Mouse (Mus musculus) olfactory bulb, adult 2 months (tissue): ENCODE data around the gene Commd8. TPM values are rescaled to one million over a fixed set of nuclear protein-coding genes. Genes with fewer than 3 reads are reported as not detected.

ENCODE experiments used
- H3K27ac ChIP-seq: fragments of 200-500 bp; 2 replicates; pipeline ENCODE4 v1.5.1; 2012; ENCODE audit warnings: low read depth, low read length; ENCODE audit not compliant: insufficient read depth
- H3K4me1 ChIP-seq: fragments of 200-500 bp; 2 replicates; pipeline ENCODE4 v1.6.1; 2012; ENCODE audit warnings: low read length; ENCODE audit not compliant: control insufficient read depth, insufficient read depth
- H3K4me3 ChIP-seq: fragments of 200-500 bp; 2 replicates; pipeline ENCODE4 v1.5.1; 2012; ENCODE audit warnings: mild to moderate bottlenecking, low read depth, low read length, moderate library complexity; ENCODE audit not compliant: insufficient read depth
- CTCF ChIP-seq: fragments of 200-500 bp; IDR thresholded peaks from 2 replicates; pipeline ENCODE4 v1.5.1; 2012; ENCODE audit warnings: low read depth, mild to moderate bottlenecking, low read length, moderate library complexity; ENCODE audit not compliant: insufficient read depth
- POLR2A ChIP-seq: fragments of 200-500 bp; IDR thresholded peaks from 2 replicates; pipeline ENCODE4 v1.6.1; 2012; ENCODE audit warnings: mild to moderate bottlenecking, low read depth, low read length, moderate library complexity; ENCODE audit not compliant: insufficient read depth
- WGBS: fragments of 180-500 bp; shearing (Covaris S2); methylation state at CpG from one replicate; pipeline ENCODE4 v1.1.7; 2018; 5-methylcytosine and 5-hydroxymethylcytosine counted together
- polyA plus RNA-seq: library from polyadenylated mRNA; stranded (reverse); fragments of >200 nt; gene quantifications from 2 replicates; pipeline ENCODE4 v1.2.4, GENCODE M21; 2012; ENCODE audit warnings: low replicate concordance; ENCODE audit not compliant: missing spikeins, insufficient read depth, insufficient read length

Commd8 gene
- polyA plus RNA-seq = not detected in 2 replicates

- under 1% methylated on average over 38 of the region's 38 CpGs for WGBS
- Histone ChIP-seq H3K27ac (peak within 1 kb of the TSS; percentile 30), H3K4me3 (peak within 1 kb of the TSS; percentile 98), H3K4me1 (peaks cover 4% of the 10 kb centered on the region; the same call in 1 of the 2 replicates)
- peak; percentile 90 for TF ChIP-seq POLR2A
- no peak for TF ChIP-seq CTCF
These were observed at the start of gene Commd8 for GRCm38 (mm10) chr5:72167594-72168284. Commd8 (minus strand) TSS chr5:72168189.

GRCm38 (mm10) chr5:72211741-72212140 lies 43.8 kb upstream of the Commd8 start:
- H3K4me1 ChIP-seq = no peaks in the 10 kb centered on the region
- no peak overlapping the region for H3K27ac ChIP-seq
- TF ChIP-seq POLR2A = no peak
- no peak for TF ChIP-seq CTCF
- WGBS = 86% methylated on average over 18 of the region's 18 CpGs
- H3K4me3 ChIP-seq = no peak overlapping the region

- Histone ChIP-seq H3K27ac (no peak overlapping the region), H3K4me3 (no peak overlapping the region), H3K4me1 (no peaks in the 10 kb centered on the region)
- TF ChIP-seq CTCF (no peak), POLR2A (no peak)
- WGBS = 73% methylated on average over 5 of the region's 5 CpGs
These were observed 42.8 kb upstream of the Commd8 start for GRCm38 (mm10) chr5:72210812-72211139.

GRCm38 (mm10) chr5:72210123-72210811 lies 42.3 kb upstream of the Commd8 start:
- 79% methylated on average over 13 of the region's 13 CpGs for WGBS
- Histone ChIP-seq H3K27ac (no peak overlapping the region), H3K4me1 (no peaks in the 10 kb centered on the region), H3K4me3 (no peak overlapping the region)
- TF ChIP-seq POLR2A = no peak
- no peak for TF ChIP-seq CTCF

- H3K4me1 ChIP-seq = no peaks in the 10 kb centered on the region
- WGBS = 86% methylated on average over 1 of the region's 1 CpGs
- H3K27ac ChIP-seq = no peak overlapping the region
- TF ChIP-seq CTCF = no peak
- TF ChIP-seq POLR2A = no peak
- H3K4me3 ChIP-seq = no peak overlapping the region
These were observed 40.5 kb upstream of the Commd8 start for GRCm38 (mm10) chr5:72208515-72208914.

GRCm38 (mm10) chr5:72205271-72205670 lies 37.3 kb upstream of the Commd8 start:
- peaks cover 7% of the 10 kb centered on the region; the same call in 1 of the 2 replicates for H3K4me1 ChIP-seq
- no peak overlapping the region for H3K27ac ChIP-seq
- H3K4me3 ChIP-seq = no peak overlapping the region
- TF ChIP-seq CTCF (no peak), POLR2A (no peak)
- WGBS = 86% methylated on average over 5 of the region's 5 CpGs

GRCm38 (mm10) chr5:72204507-72204906 lies 36.5 kb upstream of the Commd8 start:
- TF ChIP-seq POLR2A (no peak), CTCF (no peak)
- Histone ChIP-seq H3K4me1 (peaks cover 7% of the 10 kb centered on the region; the same call in 1 of the 2 replicates), H3K4me3 (no peak overlapping the region), H3K27ac (no peak overlapping the region)
- 95% methylated on average over 2 of the region's 2 CpGs for WGBS

GRCm38 (mm10) chr5:72203734-72204073 lies 35.7 kb upstream of the Commd8 start:
- Histone ChIP-seq H3K27ac (no peak overlapping the region), H3K4me3 (peak overlapping the region; percentile 54), H3K4me1 (peaks cover 7% of the 10 kb centered on the region; the same call in 1 of the 2 replicates)
- TF ChIP-seq POLR2A (no peak), CTCF (no peak)
- 6% methylated on average over 10 of the region's 10 CpGs for WGBS

GRCm38 (mm10) chr5:72203028-72203733 lies 35.2 kb upstream of the Commd8 start:
- under 1% methylated on average over 32 of the region's 32 CpGs for WGBS
- Histone ChIP-seq H3K4me1 (peaks cover 7% of the 10 kb centered on the region; the same call in 1 of the 2 replicates), H3K27ac (no peak overlapping the region), H3K4me3 (peak overlapping the region; percentile 54)
- no peak for TF ChIP-seq CTCF
- TF ChIP-seq POLR2A = peak; percentile 66
